Mouse (Mus musculus): ENCODE data around the gene Mov10.
"Not testable (repeated sequence)": the region's sequence is repeated elsewhere in the genome, so short reads cannot be mapped to it uniquely, and the experiment has no call there.

Mov10 gene

GRCm38 (mm10) chr3:104817991-104818748, at the start of gene Mov10:
Gene Mov10, minus strand, starts transcription at chr3:104818563.
- peak; percentile 41 for DNase-seq (ENCODE audit: low spot score)

GRCm38 (mm10) chr3:104866674-104867073, 48.3 kb upstream of the Mov10 start:
- not testable (repeated sequence) for DNase-seq (ENCODE audit: low spot score)

- DNase-seq (ENCODE audit: low spot score) = peak; percentile 54
These were observed 47.0 kb upstream of the Mov10 start for GRCm38 (mm10) chr3:104865341-104865788.

- DNase-seq (ENCODE audit: low spot score) = peak; percentile 76
These were observed 46.4 kb upstream of the Mov10 start for GRCm38 (mm10) chr3:104864651-104865340.

- DNase-seq (ENCODE audit: low spot score) = peak; percentile 82
These were observed 45.7 kb upstream of the Mov10 start, which contains the start of the genes St7l and Capza1 for GRCm38 (mm10) chr3:104863786-104864650. Gene St7l, plus strand, starts transcription at chr3:104864005. Gene Capza1, minus strand, starts transcription at chr3:104864505.

GRCm38 (mm10) chr3:104858560-104858959, 40.2 kb upstream of the Mov10 start:
- no peak for DNase-seq (ENCODE audit: low spot score)

GRCm38 (mm10) chr3:104856106-104856505, 37.7 kb upstream of the Mov10 start:
- no peak for DNase-seq (ENCODE audit: low spot score)

- DNase-seq (ENCODE audit: low spot score) = no peak
These were observed 36.5 kb upstream of the Mov10 start for GRCm38 (mm10) chr3:104854866-104855265.

GRCm38 (mm10) chr3:104854465-104854864, 36.1 kb upstream of the Mov10 start:
- DNase-seq (ENCODE audit: low spot score) = no peak

GRCm38 (mm10) chr3:104846601-104847000, 28.2 kb upstream of the Mov10 start:
- no peak for DNase-seq (ENCODE audit: low spot score)

- no peak for DNase-seq (ENCODE audit: low spot score)
These were observed 22.7 kb upstream of the Mov10 start for GRCm38 (mm10) chr3:104841049-104841448.

GRCm38 (mm10) chr3:104835797-104836196, 17.4 kb upstream of the Mov10 start:
- DNase-seq (ENCODE audit: low spot score) = no peak

- no peak for DNase-seq (ENCODE audit: low spot score)
These were observed 4.0 kb upstream of the Mov10 start for GRCm38 (mm10) chr3:104822413-104822812.

- no peak for DNase-seq (ENCODE audit: low spot score)
These were observed 2.1 kb upstream of the Mov10 start for GRCm38 (mm10) chr3:104820426-104820825.

- DNase-seq (ENCODE audit: low spot score) = no peak
These were observed 379 bp upstream of the Mov10 start for GRCm38 (mm10) chr3:104818749-104819134.

GRCm38 (mm10) chr3:104817481-104817990, 827 bp downstream of the Mov10 start:
- DNase-seq (ENCODE audit: low spot score) = peak; percentile 40

- no peak for DNase-seq (ENCODE audit: low spot score)
These were observed 2.2 kb downstream of the Mov10 start for GRCm38 (mm10) chr3:104816130-104816529.

- no peak for DNase-seq (ENCODE audit: low spot score)
These were observed 3.0 kb downstream of the Mov10 start for GRCm38 (mm10) chr3:104815346-104815745.

GRCm38 (mm10) chr3:104814746-104815145, 3.6 kb downstream of the Mov10 start:
- no peak for DNase-seq (ENCODE audit: low spot score)

- DNase-seq (ENCODE audit: low spot score) = not testable (repeated sequence)
These were observed 5.1 kb downstream of the Mov10 start for GRCm38 (mm10) chr3:104813227-104813626.

- DNase-seq (ENCODE audit: low spot score) = no peak
These were observed 6.1 kb downstream of the Mov10 start for GRCm38 (mm10) chr3:104812254-104812653.

- DNase-seq (ENCODE audit: low spot score) = no peak
These were observed 6.6 kb downstream of the Mov10 start for GRCm38 (mm10) chr3:104811752-104812151.
